Mouse (Mus musculus): ENCODE measurements around the gene Rps10. TPM values are rescaled to one million over a fixed set of nuclear protein-coding genes. Genes with fewer than 3 reads are reported as not detected.

The Rps10 gene
- polyA plus RNA-seq (2014; fragmentation: Nextera tagmentation; extraction: Ambion mirVana): 1,119 and 1,122 TPM in 2 replicates

DNA sequence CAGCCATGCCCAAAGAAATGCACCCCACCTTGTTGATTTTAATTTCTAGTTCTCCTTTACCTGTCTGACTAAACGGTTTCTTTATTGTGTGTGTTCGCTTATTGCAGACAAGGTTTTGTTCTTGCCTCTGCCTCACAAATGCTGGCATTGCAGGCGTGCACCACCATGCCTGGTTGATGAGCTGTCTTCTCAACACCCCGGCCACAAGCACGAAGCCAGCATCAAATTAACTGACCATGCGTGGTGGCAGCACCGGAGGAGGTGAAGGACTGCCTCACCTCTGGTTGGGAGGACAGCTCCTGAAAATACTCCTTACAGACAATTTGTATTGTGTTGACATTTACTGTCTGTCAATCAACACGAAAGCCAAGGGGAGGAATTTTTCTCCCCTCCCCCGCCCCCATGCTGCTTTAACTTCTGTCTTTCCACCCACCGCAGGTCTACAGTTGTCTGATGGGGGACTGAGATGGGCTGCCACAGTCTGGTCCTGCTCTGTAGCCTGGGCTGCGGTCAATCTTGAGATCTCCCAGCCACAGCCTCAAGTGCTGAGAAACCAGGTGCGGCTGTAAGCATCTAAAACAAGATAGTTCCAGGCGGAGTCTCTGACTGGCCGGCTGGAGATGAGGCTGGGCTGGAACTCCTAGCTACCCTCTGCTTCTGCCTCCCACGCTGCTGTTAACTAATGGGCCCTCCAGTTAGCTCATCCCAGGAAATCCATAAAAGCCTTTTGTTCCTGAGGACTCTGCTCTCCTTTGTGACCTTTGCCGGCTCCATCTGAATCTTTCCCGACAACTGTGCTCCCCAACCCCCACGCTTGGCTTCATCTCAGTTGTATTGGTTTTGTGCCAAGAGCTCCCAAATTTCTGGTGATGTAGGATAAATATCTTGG, at the start of gene Rps10:
Gene Rps10, minus strand, starts transcription at position 538 of the 889 bp plus-strand sequence.
- peak within 1 kb of the TSS; percentile 94 for H3K4me3 ChIP-seq (ENCODE audit: low read depth, low read length)
- DNase-seq (ENCODE audit: low spot score): peak; percentile 45
- H3K4me1 ChIP-seq (ENCODE audit: control insufficient read depth, insufficient read depth, low read length): peaks cover 20% of the 10 kb centered on the region
- peaks cover 27% of the 10 kb centered on the region for H3K36me3 ChIP-seq (ENCODE audit: control insufficient read depth, insufficient read depth, low read length)
- H3K4me2 ChIP-seq (ENCODE audit: low read depth, low read length): peak within 1 kb of the TSS; percentile 88
- peak within 1 kb of the TSS; percentile 90 for H3K27ac ChIP-seq (replicated peaks; ENCODE audit: low read depth, low read length)
- H3K9me3 ChIP-seq (ENCODE audit: control insufficient read depth, low read length): no peaks in the 10 kb centered on the region
- H3K27me3 ChIP-seq (replicated peaks; ENCODE audit: control insufficient read depth, insufficient read depth, low read length): no peaks in the 10 kb centered on the region
- no peak for ATAC-seq (ENCODE audit: low read depth)
- H3K9ac ChIP-seq (ENCODE audit: low read depth, low read length): peak within 1 kb of the TSS; percentile 84
- WGBS: 44% methylated on average over 18 of the region's 18 CpGs

DNA sequence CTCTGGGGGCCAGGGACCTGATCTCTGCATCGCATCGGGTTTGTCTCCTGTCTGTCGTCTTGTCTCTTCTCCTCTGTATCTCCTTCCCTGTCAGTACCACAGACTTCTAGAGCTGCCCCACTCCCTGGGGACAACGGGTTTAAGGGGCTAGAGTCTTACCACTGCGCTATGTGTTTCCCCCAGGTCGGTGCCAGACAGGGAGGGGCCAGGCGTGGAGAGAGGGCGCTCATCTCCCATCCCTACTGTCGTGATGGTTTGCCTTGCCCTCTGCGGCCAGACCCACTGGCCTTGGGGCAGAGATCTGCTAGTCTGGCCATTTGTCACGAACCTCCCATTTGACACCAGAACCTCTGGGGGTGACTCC, 49.1 kb upstream of the Rps10 start:
- WGBS: 4% methylated on average over 10 of the region's 11 CpGs
- ATAC-seq (ENCODE audit: low read depth): peak; percentile 16; the same call in 1 of the 2 replicates

DNA sequence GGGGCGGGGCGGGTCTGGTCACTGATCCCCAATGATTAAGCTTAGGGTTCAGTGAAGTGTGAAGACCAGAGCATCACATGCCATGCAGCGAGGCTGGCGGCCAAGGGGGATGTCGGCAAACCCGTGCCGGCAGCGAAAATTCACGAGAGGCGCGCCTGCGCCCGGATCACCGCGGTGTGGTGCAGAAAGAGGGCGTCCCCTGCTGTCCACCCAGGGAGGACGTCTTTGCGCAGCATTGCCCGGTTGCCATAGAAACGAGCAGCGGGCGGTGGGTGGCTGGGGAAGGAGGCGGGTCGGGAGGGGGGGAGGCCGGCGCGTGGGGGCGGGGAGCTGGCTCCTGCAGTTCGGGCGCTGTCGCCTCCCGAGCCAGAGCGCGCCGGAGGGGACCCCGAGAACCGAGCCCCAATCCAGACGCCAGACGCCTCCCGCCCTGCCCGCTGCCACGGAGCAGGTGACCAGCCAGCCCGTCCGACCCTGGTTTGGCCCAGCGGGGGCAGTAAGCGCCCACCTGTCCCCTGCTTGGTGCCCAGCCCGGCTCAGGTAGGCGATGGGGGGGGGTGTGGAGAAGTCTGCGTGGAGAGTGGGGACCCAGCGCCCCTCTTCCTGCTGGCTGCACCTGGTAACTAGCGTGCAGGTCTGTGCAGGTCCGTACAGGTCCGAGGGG, 48.5 kb upstream of the Rps10 start:
- ATAC-seq (ENCODE audit: low read depth): peak; percentile 48

More for the DNA sequence above, 49.1 kb upstream of the Rps10 start:
- Histone ChIP-seq H3K9me3 (ENCODE audit: control insufficient read depth, low read length) (no peaks in the 10 kb centered on the region), H3K4me2 (ENCODE audit: low read depth, low read length) (peak overlapping the region; percentile 94), H3K27ac (replicated peaks; ENCODE audit: low read depth, low read length) (no peak overlapping the region), H3K36me3 (ENCODE audit: control insufficient read depth, insufficient read depth, low read length) (no peaks in the 10 kb centered on the region), H3K4me3 (ENCODE audit: low read depth, low read length) (peak overlapping the region; percentile 48), H3K4me1 (ENCODE audit: control insufficient read depth, insufficient read depth, low read length) (peaks cover 7% of the 10 kb centered on the region), H3K27me3 (replicated peaks; ENCODE audit: control insufficient read depth, insufficient read depth, low read length) (peaks cover 26% of the 10 kb centered on the region), H3K9ac (ENCODE audit: low read depth, low read length) (peak overlapping the region; percentile 62)
- no peak for DNase-seq (ENCODE audit: low spot score)

DNA sequence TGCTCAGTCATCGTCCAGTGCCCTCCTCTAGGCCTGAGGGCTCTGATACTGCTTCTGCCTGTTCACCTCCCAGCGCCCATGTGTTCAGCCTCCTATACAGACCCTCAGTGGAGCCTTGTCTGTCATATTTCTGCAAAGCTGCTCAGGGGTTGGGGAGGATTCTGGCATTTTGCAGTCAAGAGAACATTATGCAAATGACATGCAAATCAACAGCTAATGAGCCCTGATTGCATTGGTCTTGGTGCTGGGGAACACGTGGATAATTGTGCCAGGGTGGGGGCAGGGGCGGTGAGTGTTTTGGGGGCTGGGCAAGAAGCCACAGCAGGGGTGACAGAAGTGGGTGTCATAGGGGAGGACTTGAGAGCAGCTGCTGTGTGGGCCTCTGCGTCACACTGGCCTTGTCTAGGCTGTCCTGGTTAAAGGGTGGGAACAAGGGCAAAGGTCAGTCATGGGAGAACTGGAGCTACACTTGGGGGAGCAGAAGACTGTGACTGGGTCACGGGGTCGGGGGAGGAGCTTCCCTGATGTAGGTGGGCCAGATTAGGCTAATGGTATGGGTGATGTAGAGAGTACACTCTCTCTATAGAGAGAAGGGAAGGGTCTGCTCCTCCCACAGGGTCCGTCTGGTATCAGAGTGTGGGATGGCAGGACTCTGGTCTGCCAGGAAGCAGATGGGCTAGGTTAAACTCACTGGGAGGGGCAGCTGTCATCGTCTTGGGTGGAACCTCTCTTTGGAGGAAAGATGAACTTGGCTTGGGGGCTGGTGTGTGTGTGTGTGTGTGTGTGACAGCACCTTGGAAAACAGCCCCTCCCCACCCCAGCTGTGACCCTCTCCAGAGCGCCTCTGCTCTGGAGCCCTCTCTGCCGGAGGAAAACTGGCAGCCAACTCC, 42.7 kb upstream of the Rps10 start:
- Histone ChIP-seq H3K27me3 (replicated peaks; ENCODE audit: control insufficient read depth, insufficient read depth, low read length) (0 out of 2 replicates have a peak, but pooled peaks cover 5% of the 10 kb centered on the region), H3K4me2 (ENCODE audit: low read depth, low read length) (no peak overlapping the region), H3K36me3 (ENCODE audit: control insufficient read depth, insufficient read depth, low read length) (no peaks in the 10 kb centered on the region), H3K27ac (replicated peaks; ENCODE audit: low read depth, low read length) (no peak overlapping the region), H3K9ac (ENCODE audit: low read depth, low read length) (peak overlapping the region; percentile 11; the same call in 1 of the 2 replicates), H3K4me1 (ENCODE audit: control insufficient read depth, insufficient read depth, low read length) (no peaks in the 10 kb centered on the region), H3K9me3 (ENCODE audit: control insufficient read depth, low read length) (no peaks in the 10 kb centered on the region), H3K4me3 (ENCODE audit: low read depth, low read length) (no peak overlapping the region)
- DNase-seq (ENCODE audit: low spot score) (no peak), ATAC-seq (ENCODE audit: low read depth) (peak; percentile 38; the same call in 1 of the 2 replicates)
- WGBS: 41% methylated on average over 11 of the region's 11 CpGs

More for the DNA sequence above, 48.5 kb upstream of the Rps10 start:
- Histone ChIP-seq H3K27ac (replicated peaks; ENCODE audit: low read depth, low read length) (no peak overlapping the region), H3K9ac (ENCODE audit: low read depth, low read length) (peak overlapping the region; percentile 62), H3K9me3 (ENCODE audit: control insufficient read depth, low read length) (no peaks in the 10 kb centered on the region), H3K27me3 (replicated peaks; ENCODE audit: control insufficient read depth, insufficient read depth, low read length) (peaks cover 26% of the 10 kb centered on the region), H3K4me2 (ENCODE audit: low read depth, low read length) (peak overlapping the region; percentile 94), H3K4me3 (ENCODE audit: low read depth, low read length) (peak overlapping the region; percentile 48), H3K4me1 (ENCODE audit: control insufficient read depth, insufficient read depth, low read length) (peaks cover 7% of the 10 kb centered on the region), H3K36me3 (ENCODE audit: control insufficient read depth, insufficient read depth, low read length) (no peaks in the 10 kb centered on the region)
- peak; percentile 81 for DNase-seq (ENCODE audit: low spot score)
- WGBS: 1% methylated on average over 20 of the region's 53 CpGs

DNA sequence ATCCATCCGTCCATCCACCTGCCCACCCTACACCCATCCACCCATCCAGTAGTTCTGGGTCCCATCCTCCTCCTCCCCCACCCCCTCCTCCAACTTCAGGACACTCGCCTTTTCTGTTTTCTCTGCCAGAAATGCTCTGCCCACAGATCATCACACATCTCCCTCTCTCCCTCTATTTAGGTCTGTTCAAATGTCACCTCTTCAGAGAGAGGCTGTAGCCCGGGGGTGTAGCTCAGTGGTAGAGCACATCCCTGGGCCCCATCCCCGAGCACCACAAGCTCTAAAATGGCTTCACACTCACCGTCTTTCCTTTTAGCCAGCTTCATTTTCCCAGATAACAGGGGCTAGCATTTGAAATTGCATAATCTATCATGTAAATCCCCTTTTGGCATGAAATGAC, 41.3 kb upstream of the Rps10 start:
- no peaks in the 10 kb centered on the region for H3K27me3 ChIP-seq (replicated peaks; ENCODE audit: control insufficient read depth, insufficient read depth, low read length)
- H3K4me1 ChIP-seq (ENCODE audit: control insufficient read depth, insufficient read depth, low read length): no peaks in the 10 kb centered on the region
- WGBS: 88% methylated on average over 5 of the region's 5 CpGs
- ATAC-seq (ENCODE audit: low read depth) (no peak), DNase-seq (ENCODE audit: low spot score) (no peak)
- no peak overlapping the region for H3K4me3 ChIP-seq (ENCODE audit: low read depth, low read length)
- no peak overlapping the region for H3K4me2 ChIP-seq (ENCODE audit: low read depth, low read length)
- no peaks in the 10 kb centered on the region for H3K9me3 ChIP-seq (ENCODE audit: control insufficient read depth, low read length)
- no peaks in the 10 kb centered on the region for H3K36me3 ChIP-seq (ENCODE audit: control insufficient read depth, insufficient read depth, low read length)
- no peak overlapping the region for H3K27ac ChIP-seq (replicated peaks; ENCODE audit: low read depth, low read length)
- no peak overlapping the region for H3K9ac ChIP-seq (ENCODE audit: low read depth, low read length)

DNA sequence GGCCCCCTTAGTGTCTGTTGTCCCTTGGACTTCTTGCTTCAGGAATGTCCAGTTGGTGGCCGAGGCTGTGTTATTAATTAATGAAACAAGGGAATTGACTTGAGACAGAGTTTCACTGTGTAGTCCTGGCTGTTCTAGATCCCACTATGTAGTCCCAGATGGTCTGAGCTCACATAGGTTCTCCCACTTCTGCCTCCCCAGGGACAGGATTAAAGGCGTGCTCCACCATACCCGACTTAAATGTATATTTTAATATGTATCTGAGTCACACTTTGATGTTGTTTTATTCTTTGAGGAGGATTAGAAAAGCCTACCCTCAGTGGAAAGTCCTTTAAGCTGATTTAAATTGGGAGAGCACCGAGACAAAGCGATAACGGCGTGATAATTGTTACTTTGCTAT, 39.8 kb upstream of the Rps10 start:
- no peak for ATAC-seq (ENCODE audit: low read depth)
- no peak for DNase-seq (ENCODE audit: low spot score)
- no peaks in the 10 kb centered on the region for H3K4me1 ChIP-seq (ENCODE audit: control insufficient read depth, insufficient read depth, low read length)

DNA sequence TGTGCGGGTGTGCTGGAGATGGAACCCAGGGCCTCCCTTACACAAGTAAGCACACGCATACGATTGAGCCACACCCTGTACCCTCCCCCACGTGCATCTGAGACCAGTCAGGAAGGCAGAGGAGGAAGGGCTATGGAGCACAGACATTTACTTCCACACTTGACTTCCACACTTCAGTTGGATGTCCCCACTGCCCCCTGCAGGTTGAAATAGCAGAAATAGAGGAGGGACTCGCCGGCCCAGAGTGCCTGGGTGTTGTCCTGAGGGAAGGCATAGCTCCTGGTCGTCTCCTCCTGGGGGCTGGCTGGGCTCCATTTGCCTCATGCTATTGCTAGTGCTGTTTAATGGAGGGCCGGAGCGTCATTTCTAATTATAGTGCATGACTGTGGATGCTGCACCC, 39.0 kb upstream of the Rps10 start:
- Histone ChIP-seq H3K9me3 (ENCODE audit: control insufficient read depth, low read length) (no peaks in the 10 kb centered on the region), H3K4me2 (ENCODE audit: low read depth, low read length) (no peak overlapping the region), H3K27ac (replicated peaks; ENCODE audit: low read depth, low read length) (no peak overlapping the region), H3K27me3 (replicated peaks; ENCODE audit: control insufficient read depth, insufficient read depth, low read length) (no peaks in the 10 kb centered on the region), H3K4me1 (ENCODE audit: control insufficient read depth, insufficient read depth, low read length) (no peaks in the 10 kb centered on the region), H3K9ac (ENCODE audit: low read depth, low read length) (no peak overlapping the region), H3K4me3 (ENCODE audit: low read depth, low read length) (no peak overlapping the region), H3K36me3 (ENCODE audit: control insufficient read depth, insufficient read depth, low read length) (no peaks in the 10 kb centered on the region)
- WGBS: 62% methylated on average over 9 of the region's 9 CpGs
- no peak for ATAC-seq (ENCODE audit: low read depth)
- DNase-seq (ENCODE audit: low spot score): no peak

More for the DNA sequence above, 39.8 kb upstream of the Rps10 start:
- no peaks in the 10 kb centered on the region for H3K36me3 ChIP-seq (ENCODE audit: control insufficient read depth, insufficient read depth, low read length)
- no peak overlapping the region for H3K4me2 ChIP-seq (ENCODE audit: low read depth, low read length)
- H3K9me3 ChIP-seq (ENCODE audit: control insufficient read depth, low read length): no peaks in the 10 kb centered on the region
- H3K9ac ChIP-seq (ENCODE audit: low read depth, low read length): no peak overlapping the region
- no peaks in the 10 kb centered on the region for H3K27me3 ChIP-seq (replicated peaks; ENCODE audit: control insufficient read depth, insufficient read depth, low read length)
- WGBS: 69% methylated on average over 7 of the region's 7 CpGs
- H3K4me3 ChIP-seq (ENCODE audit: low read depth, low read length): no peak overlapping the region
- no peak overlapping the region for H3K27ac ChIP-seq (replicated peaks; ENCODE audit: low read depth, low read length)

DNA sequence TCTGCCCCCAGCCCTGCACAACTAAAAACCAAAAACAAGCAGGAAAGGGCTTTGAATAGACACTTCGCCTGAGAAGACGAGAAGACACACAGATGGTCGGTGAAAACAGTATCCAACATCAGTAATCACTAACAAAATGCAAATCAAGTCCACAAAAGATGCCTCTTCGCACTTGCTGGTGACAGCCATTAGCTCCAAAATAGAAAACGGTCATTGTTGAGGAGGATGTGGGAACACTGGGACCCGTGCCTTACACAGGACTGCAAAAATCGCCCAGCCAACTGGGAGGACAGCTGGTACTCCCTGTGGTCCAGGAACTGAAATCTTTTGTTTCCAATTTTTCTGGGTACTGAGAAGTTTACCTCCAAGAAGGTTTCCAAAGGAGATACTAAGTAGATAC, 37.5 kb upstream of the Rps10 start:
- no peaks in the 10 kb centered on the region for H3K36me3 ChIP-seq (ENCODE audit: control insufficient read depth, insufficient read depth, low read length)
- DNase-seq (ENCODE audit: low spot score) (no peak), ATAC-seq (ENCODE audit: low read depth) (no peak)
- 92% methylated on average over 7 of the region's 7 CpGs for WGBS
- no peak overlapping the region for H3K4me2 ChIP-seq (ENCODE audit: low read depth, low read length)
- no peaks in the 10 kb centered on the region for H3K4me1 ChIP-seq (ENCODE audit: control insufficient read depth, insufficient read depth, low read length)
- no peak overlapping the region for H3K9ac ChIP-seq (ENCODE audit: low read depth, low read length)
- no peak overlapping the region for H3K27ac ChIP-seq (replicated peaks; ENCODE audit: low read depth, low read length)
- H3K4me3 ChIP-seq (ENCODE audit: low read depth, low read length): no peak overlapping the region
- H3K27me3 ChIP-seq (replicated peaks; ENCODE audit: control insufficient read depth, insufficient read depth, low read length): no peaks in the 10 kb centered on the region
- H3K9me3 ChIP-seq (ENCODE audit: control insufficient read depth, low read length): no peaks in the 10 kb centered on the region
